In genomic region chr1:106277286-106277685, GRCm38 (mm10) we compare ENCODE assay signal across 12 mouse cellular contexts.
DNase-seq lines count a peak whose midpoint lies in the region; ATAC-seq lines count a peak whose summit lies in the region.
"Had no signal": no experiment of that assay in that cellular context is flagged by ENCODE, and none has a peak within 500 bp of the region (broad histone marks: within the 10 kb centered on the region; RNA-seq: fewer than 3 reads in every experiment).

No protein-coding gene starts in this region.

- H3K9me3 ChIP-seq in embryonic facial prominence, embryonic 11.5 days (replicated peaks; ENCODE audit: control insufficient read depth, low read length): no peaks in the 10 kb centered on the region
- H3K9me3 ChIP-seq in embryonic facial prominence, embryonic 10.5 days: no peaks in the 10 kb centered on the region
- H3K9me3 ChIP-seq in neural tube, embryonic 11.5 days (ENCODE audit: control insufficient read depth, low read length): no peaks in the 10 kb centered on the region
- H3K9me3 ChIP-seq in embryonic facial prominence, embryonic 12.5 days: no peaks in the 10 kb centered on the region
- H3K9me3 ChIP-seq in neural tube, embryonic 13.5 days: no peaks in the 10 kb centered on the region
- H3K9me3 ChIP-seq: midbrain, embryonic 13.5 days had no signal

- 54% methylated on average over 4 of the region's 4 CpGs for WGBS in embryonic facial prominence, embryonic 11.5 days
- 68% methylated on average over 4 of the region's 4 CpGs for WGBS in embryonic facial prominence, embryonic 10.5 days
- WGBS in neural tube, embryonic 11.5 days: 43% methylated on average over 4 of the region's 4 CpGs
- 47% methylated on average over 4 of the region's 4 CpGs for WGBS in embryonic facial prominence, embryonic 12.5 days
- WGBS in neural tube, embryonic 13.5 days: 46% methylated on average over 4 of the region's 4 CpGs

- H3K4me3 ChIP-seq in embryonic facial prominence, embryonic 11.5 days (ENCODE audit: low read depth, low read length): no peak overlapping the region
- no peak overlapping the region for H3K4me3 ChIP-seq in embryonic facial prominence, embryonic 10.5 days
- H3K4me3 ChIP-seq in neural tube, embryonic 11.5 days (ENCODE audit: low read depth, low read length): no peak overlapping the region
- H3K4me3 ChIP-seq in embryonic facial prominence, embryonic 12.5 days: no peak overlapping the region
- H3K4me3 ChIP-seq in neural tube, embryonic 13.5 days: no peak overlapping the region
- H3K4me3 ChIP-seq: midbrain, embryonic 13.5 days had no signal

- no peaks in the 10 kb centered on the region for H3K4me1 ChIP-seq in embryonic facial prominence, embryonic 11.5 days (ENCODE audit: control insufficient read depth, insufficient read depth, low read length)
- peaks cover 35% of the 10 kb centered on the region for H3K4me1 ChIP-seq in embryonic facial prominence, embryonic 10.5 days
- no peaks in the 10 kb centered on the region for H3K4me1 ChIP-seq in neural tube, embryonic 11.5 days (ENCODE audit: control insufficient read depth, insufficient read depth, low read length)
- H3K4me1 ChIP-seq in embryonic facial prominence, embryonic 12.5 days: peaks cover 18% of the 10 kb centered on the region
- peaks cover 61% of the 10 kb centered on the region for H3K4me1 ChIP-seq in neural tube, embryonic 13.5 days (replicated peaks)

- H3K27ac ChIP-seq in embryonic facial prominence, embryonic 11.5 days (replicated peaks; ENCODE audit: low read depth, low read length): no peak overlapping the region
- H3K27ac ChIP-seq in embryonic facial prominence, embryonic 10.5 days (replicated peaks): no peak overlapping the region; the same call in 1 of the 2 replicates
- no peak overlapping the region for H3K27ac ChIP-seq in neural tube, embryonic 11.5 days (ENCODE audit: low read depth, low read length)
- peak overlapping the region; percentile 70; the same call in 1 of the 2 replicates for H3K27ac ChIP-seq in embryonic facial prominence, embryonic 12.5 days
- H3K27ac ChIP-seq in neural tube, embryonic 13.5 days (replicated peaks): no peak overlapping the region
- H3K27ac ChIP-seq: liver, embryonic 14.5 days; midbrain, embryonic 13.5 days had no signal

- H3K27me3 ChIP-seq in embryonic facial prominence, embryonic 11.5 days (ENCODE audit: control insufficient read depth, insufficient read depth, low read length): no peaks in the 10 kb centered on the region
- H3K27me3 ChIP-seq in embryonic facial prominence, embryonic 10.5 days (replicated peaks; ENCODE audit: low read depth, poor library complexity, severe bottlenecking): no peaks in the 10 kb centered on the region
- no peaks in the 10 kb centered on the region for H3K27me3 ChIP-seq in neural tube, embryonic 11.5 days (ENCODE audit: control insufficient read depth, insufficient read depth, low read length)
- no peaks in the 10 kb centered on the region for H3K27me3 ChIP-seq in embryonic facial prominence, embryonic 12.5 days
- no peaks in the 10 kb centered on the region for H3K27me3 ChIP-seq in neural tube, embryonic 13.5 days
- H3K27me3 ChIP-seq: midbrain, embryonic 13.5 days had no signal

- H3K4me2 ChIP-seq in embryonic facial prominence, embryonic 11.5 days (ENCODE audit: low read depth, low read length): no peak overlapping the region
- no peak overlapping the region for H3K4me2 ChIP-seq in neural tube, embryonic 11.5 days (ENCODE audit: low read depth)
- no peak overlapping the region for H3K4me2 ChIP-seq in embryonic facial prominence, embryonic 12.5 days (replicated peaks)
- H3K4me2 ChIP-seq in neural tube, embryonic 13.5 days: no peak overlapping the region
- H3K4me2 ChIP-seq: midbrain, embryonic 13.5 days had no signal

- ATAC-seq in embryonic facial prominence, embryonic 11.5 days (replicated peaks; ENCODE audit: insufficient number of reproducible peaks, low FRiP score, low TSS enrichment, low read depth): 0 out of 2 replicates have a peak, but pooled peaks have one; percentile 16
- ATAC-seq in neural tube, embryonic 11.5 days (ENCODE audit: insufficient read depth, low FRiP score, low TSS enrichment): peak; percentile 17; the same call in 1 of the 2 replicates
- no peak for ATAC-seq in embryonic facial prominence, embryonic 12.5 days (ENCODE audit: insufficient number of reproducible peaks, insufficient read depth, low FRiP score, low TSS enrichment)
- peak; percentile 42 for ATAC-seq in neural tube, embryonic 13.5 days (ENCODE audit: low read depth)
- ATAC-seq: midbrain, embryonic 13.5 days had no signal

- no peaks in the 10 kb centered on the region for H3K36me3 ChIP-seq in embryonic facial prominence, embryonic 11.5 days (replicated peaks; ENCODE audit: control insufficient read depth, insufficient read depth, low read depth, low read length)
- H3K36me3 ChIP-seq in embryonic facial prominence, embryonic 10.5 days (replicated peaks): no peaks in the 10 kb centered on the region
- no peaks in the 10 kb centered on the region for H3K36me3 ChIP-seq in neural tube, embryonic 11.5 days (ENCODE audit: control insufficient read depth, insufficient read depth, low read length)
- H3K36me3 ChIP-seq in embryonic facial prominence, embryonic 12.5 days: no peaks in the 10 kb centered on the region
- no peaks in the 10 kb centered on the region for H3K36me3 ChIP-seq in neural tube, embryonic 13.5 days
- H3K36me3 ChIP-seq: midbrain, embryonic 13.5 days had no signal

- H3K9ac ChIP-seq in embryonic facial prominence, embryonic 11.5 days (replicated peaks; ENCODE audit: low read length): no peak overlapping the region
- H3K9ac ChIP-seq in neural tube, embryonic 11.5 days (ENCODE audit: low read length): no peak overlapping the region
- no peak overlapping the region for H3K9ac ChIP-seq in embryonic facial prominence, embryonic 12.5 days
- no peak overlapping the region for H3K9ac ChIP-seq in neural tube, embryonic 13.5 days
- H3K9ac ChIP-seq: liver, embryonic 14.5 days; midbrain, embryonic 13.5 days had no signal

- no peak for DNase-seq in embryonic facial prominence, embryonic 11.5 days (ENCODE audit: low spot score)
- no peak for DNase-seq in embryonic facial prominence, embryonic 10.5 days (ENCODE audit: low spot score)
- no peak for DNase-seq in neural tube, embryonic 11.5 days (ENCODE audit: low spot score)
- DNase-seq in neural tube, embryonic 10.5 days (ENCODE audit: extremely low spot score, low spot score): no peak
- DNase-seq in thymus, postnatal 25 days: no peak
- DNase-seq: cerebellum, postnatal 36 days; kidney, postnatal 14 days; lung, postnatal 10 days had no signal
